Mouse (Mus musculus): ENCODE measurements around the gene Lman2. TPM values are rescaled to one million over a fixed set of nuclear protein-coding genes. Genes with fewer than 3 reads are reported as not detected.

Lman2 gene
- polyA plus RNA-seq, 1 experiment from 2014 or later, result 121 TPM

DNA sequence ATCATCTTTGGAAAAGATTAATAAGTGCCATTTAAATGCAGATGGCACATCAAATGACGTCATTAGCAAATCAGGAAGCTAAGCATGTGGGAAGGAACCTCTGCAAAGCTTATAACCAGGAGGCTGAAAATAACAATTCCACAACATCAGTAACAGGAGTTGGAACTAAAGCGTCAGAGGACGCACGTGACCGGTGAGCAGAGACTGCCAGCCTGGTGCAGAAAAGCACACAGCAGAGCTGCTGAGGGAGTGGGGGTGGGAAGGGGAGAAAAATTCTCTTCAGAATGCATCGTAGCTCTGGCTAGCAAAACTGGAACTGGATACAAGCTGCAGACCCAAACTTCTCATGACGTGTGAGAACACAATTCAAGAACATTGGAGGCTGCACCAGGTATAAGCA is 18.3 kb downstream of the Lman2 start:
- no peak for ATAC-seq
- no peaks in the 10 kb centered on the region for H3K4me1 ChIP-seq (ENCODE audit: control insufficient read depth, insufficient read depth, low read length)
- H3K4me3 ChIP-seq (ENCODE audit: low read length), result no peak overlapping the region
- 82% methylated on average over 7 of the region's 7 CpGs for WGBS
- H3K27ac ChIP-seq (ENCODE audit: low read length), result no peak overlapping the region
- no peak overlapping the region for H3K4me2 ChIP-seq (ENCODE audit: low read depth, low read length)
- H3K36me3 ChIP-seq (ENCODE audit: control insufficient read depth, insufficient read depth, low read length), result peaks cover 34% of the 10 kb centered on the region
- H3K27me3 ChIP-seq (replicated peaks; ENCODE audit: control insufficient read depth, insufficient read depth, low read length), result no peaks in the 10 kb centered on the region
- H3K9ac ChIP-seq (ENCODE audit: low read depth, low read length), result no peak overlapping the region
- no peaks in the 10 kb centered on the region for H3K9me3 ChIP-seq (ENCODE audit: control insufficient read depth, low read length)

DNA sequence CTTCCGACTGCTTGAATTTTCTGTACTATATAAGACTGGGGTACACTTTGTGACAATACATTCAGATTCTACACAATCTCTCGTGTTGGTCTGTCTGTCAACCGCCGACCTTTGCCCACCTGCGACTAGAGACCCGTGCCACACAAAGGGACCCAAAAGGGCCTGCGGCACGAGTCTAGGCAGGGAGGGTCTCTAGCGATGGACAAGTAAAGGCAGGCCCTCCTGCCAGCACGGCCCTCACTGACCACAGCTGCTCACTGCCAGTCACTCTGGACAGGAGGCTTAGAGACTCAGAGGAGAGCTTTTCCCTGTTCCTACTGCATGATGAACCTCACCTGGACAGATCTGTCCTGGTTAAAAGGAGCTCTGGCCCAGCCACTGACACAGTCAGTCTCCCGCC is 20.1 kb downstream of the Lman2 start:
- Histone ChIP-seq H3K4me3 (ENCODE audit: low read length) (no peak overlapping the region), H3K36me3 (ENCODE audit: control insufficient read depth, insufficient read depth, low read length) (peaks cover 19% of the 10 kb centered on the region), H3K27me3 (replicated peaks; ENCODE audit: control insufficient read depth, insufficient read depth, low read length) (no peaks in the 10 kb centered on the region), H3K4me2 (ENCODE audit: low read depth, low read length) (no peak overlapping the region), H3K9me3 (ENCODE audit: control insufficient read depth, low read length) (no peaks in the 10 kb centered on the region), H3K4me1 (ENCODE audit: control insufficient read depth, insufficient read depth, low read length) (no peaks in the 10 kb centered on the region), H3K27ac (ENCODE audit: low read length) (no peak overlapping the region), H3K9ac (ENCODE audit: low read depth, low read length) (no peak overlapping the region)
- WGBS, result 37% methylated on average over 11 of the region's 11 CpGs
- no peak for ATAC-seq

DNA sequence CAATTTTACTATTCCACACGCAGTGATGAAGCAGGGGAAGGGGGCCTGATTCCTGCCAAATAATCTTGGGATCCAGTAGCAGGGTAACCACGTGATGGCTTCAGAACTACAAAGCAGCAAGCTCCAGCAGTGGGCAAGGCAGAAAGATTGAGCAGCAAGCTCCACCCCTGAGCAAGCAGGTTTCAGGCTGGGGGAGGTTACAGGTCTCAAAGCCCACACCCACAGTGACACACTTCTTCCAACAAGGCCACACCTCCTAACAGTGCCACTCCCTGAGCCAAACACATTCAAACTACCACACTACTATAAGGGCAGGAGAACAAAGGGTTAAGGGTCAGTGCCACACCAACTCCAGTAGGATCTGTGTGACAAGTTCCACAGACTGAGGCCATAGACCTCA is 23.3 kb downstream of the Lman2 start:
- no peak overlapping the region for H3K27ac ChIP-seq (ENCODE audit: low read length)
- no peak overlapping the region for H3K4me2 ChIP-seq (ENCODE audit: low read depth, low read length)
- no peaks in the 10 kb centered on the region for H3K27me3 ChIP-seq (replicated peaks; ENCODE audit: control insufficient read depth, insufficient read depth, low read length)
- no peaks in the 10 kb centered on the region for H3K9me3 ChIP-seq (ENCODE audit: control insufficient read depth, low read length)
- H3K9ac ChIP-seq (ENCODE audit: low read depth, low read length), result no peak overlapping the region
- H3K36me3 ChIP-seq (ENCODE audit: control insufficient read depth, insufficient read depth, low read length), result no peaks in the 10 kb centered on the region; the same call in 1 of the 2 replicates
- no peaks in the 10 kb centered on the region for H3K4me1 ChIP-seq (ENCODE audit: control insufficient read depth, insufficient read depth, low read length)
- WGBS, result 42% methylated on average over 2 of the region's 2 CpGs
- peak; percentile 91 for ATAC-seq
- H3K4me3 ChIP-seq (ENCODE audit: low read length), result no peak overlapping the region

DNA sequence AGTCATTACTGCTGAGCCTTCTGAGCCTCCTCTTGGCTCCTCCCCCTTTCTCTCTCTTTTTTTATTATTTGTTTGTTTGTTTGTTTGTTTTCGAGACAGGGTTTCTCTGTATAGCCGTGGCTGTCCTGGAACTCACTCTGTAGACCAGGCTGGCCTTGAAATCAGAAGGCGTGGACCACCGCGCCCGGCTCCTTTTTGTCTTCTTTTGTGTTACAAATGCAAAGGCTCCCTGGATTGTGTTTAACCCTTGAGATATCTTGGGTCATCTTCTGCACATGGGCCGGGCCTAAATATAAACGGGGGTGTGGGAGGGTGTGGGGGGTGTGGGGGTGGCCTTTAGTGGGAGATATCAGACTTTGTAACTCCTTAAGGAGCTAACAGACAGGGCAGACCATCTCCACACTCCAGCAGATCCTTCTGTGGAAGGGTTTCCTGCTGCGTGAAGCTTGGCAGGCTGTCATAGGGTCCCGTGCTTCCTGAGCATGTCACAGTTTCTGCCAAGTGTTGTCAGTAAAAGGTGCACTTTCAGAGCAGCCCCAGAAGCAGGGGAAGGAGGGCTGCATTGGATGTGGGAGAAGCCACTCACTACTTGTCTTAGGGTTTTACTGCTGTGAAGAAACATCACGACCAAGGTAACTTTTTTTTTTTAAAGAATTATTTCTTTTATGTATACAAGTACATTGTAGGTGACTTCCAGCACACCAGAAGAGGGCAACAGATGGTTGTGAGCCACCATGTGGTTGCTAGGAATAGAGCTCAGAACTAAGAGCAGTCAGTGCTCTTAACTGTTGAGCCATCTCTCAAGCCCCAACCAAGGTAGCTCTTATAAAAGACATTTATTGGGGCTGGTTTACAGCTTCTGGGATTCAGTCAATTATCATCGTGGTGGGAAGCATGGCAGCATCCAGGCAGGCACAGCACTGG is 24.2 kb downstream of the Lman2 start:
- Histone ChIP-seq H3K27me3 (replicated peaks; ENCODE audit: control insufficient read depth, insufficient read depth, low read length) (no peaks in the 10 kb centered on the region), H3K9me3 (ENCODE audit: control insufficient read depth, low read length) (no peaks in the 10 kb centered on the region), H3K27ac (ENCODE audit: low read length) (no peak overlapping the region), H3K4me2 (ENCODE audit: low read depth, low read length) (no peak overlapping the region), H3K9ac (ENCODE audit: low read depth, low read length) (no peak overlapping the region), H3K4me1 (ENCODE audit: control insufficient read depth, insufficient read depth, low read length) (no peaks in the 10 kb centered on the region), H3K4me3 (ENCODE audit: low read length) (no peak overlapping the region), H3K36me3 (ENCODE audit: control insufficient read depth, insufficient read depth, low read length) (no peaks in the 10 kb centered on the region)
- no peak for ATAC-seq
- WGBS, result 57% methylated on average over 12 of the region's 12 CpGs

DNA sequence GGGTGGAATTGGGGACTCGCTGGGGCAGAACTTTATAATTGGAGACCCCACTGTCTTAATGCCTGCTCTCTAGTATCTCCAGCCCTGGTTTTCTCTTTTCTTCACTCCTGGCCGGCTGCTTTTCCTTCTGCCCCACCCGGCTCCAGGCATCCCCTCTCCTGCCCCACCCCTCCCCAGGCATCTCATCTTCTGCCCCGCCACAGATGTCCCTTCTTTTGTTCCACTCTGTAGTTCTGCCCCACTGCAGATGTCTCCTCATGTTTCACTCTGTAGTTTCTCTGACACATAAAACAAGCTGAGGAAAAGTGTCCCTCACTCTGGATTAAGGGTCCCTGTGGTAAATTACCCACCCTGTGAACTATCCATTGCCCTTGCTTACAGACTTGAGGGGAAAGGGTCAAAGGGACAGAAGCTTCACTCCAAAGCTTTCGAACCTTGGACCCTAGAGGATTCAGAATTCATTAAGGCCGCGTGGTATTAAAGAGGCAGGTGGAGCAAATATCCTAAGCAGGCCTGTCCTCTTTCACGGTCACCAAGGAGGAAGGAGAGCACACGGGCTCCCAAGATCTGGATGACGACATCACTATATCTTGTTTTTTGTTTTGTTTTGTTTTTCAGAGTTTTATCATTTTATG is 25.1 kb downstream of the Lman2 start:
- no peak for ATAC-seq
- no peaks in the 10 kb centered on the region for H3K27me3 ChIP-seq (replicated peaks; ENCODE audit: control insufficient read depth, insufficient read depth, low read length)
- H3K9me3 ChIP-seq (ENCODE audit: control insufficient read depth, low read length), result no peaks in the 10 kb centered on the region
- no peak overlapping the region for H3K4me2 ChIP-seq (ENCODE audit: low read depth, low read length)
- H3K4me1 ChIP-seq (ENCODE audit: control insufficient read depth, insufficient read depth, low read length), result no peaks in the 10 kb centered on the region
- 71% methylated on average over 10 of the region's 10 CpGs for WGBS
- no peaks in the 10 kb centered on the region for H3K36me3 ChIP-seq (ENCODE audit: control insufficient read depth, insufficient read depth, low read length)
- no peak overlapping the region for H3K4me3 ChIP-seq (ENCODE audit: low read length)
- no peak overlapping the region for H3K27ac ChIP-seq (ENCODE audit: low read length)
- H3K9ac ChIP-seq (ENCODE audit: low read depth, low read length), result no peak overlapping the region

DNA sequence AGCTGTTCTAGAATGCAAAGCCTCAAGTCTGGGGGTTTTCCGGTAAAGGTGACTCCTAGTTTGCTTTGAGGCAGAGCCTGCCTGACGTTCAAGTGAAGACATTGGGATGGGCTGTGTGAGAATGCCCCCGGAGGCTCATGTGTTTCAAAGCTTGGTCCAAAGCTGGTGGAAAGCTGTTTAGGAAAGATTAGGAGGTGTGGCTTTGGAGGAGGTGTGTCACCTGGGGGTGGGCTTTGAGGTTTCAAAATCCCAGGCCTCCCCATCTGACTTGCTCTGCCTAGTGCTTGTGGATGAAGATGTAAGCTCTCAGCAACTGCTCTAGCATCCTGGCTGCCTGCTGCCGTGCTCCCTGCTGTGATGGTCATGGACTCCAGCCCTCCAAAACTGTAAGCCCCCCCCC is 26.9 kb downstream of the Lman2 start:
- WGBS, result 87% methylated on average over 4 of the region's 4 CpGs
- Histone ChIP-seq H3K27ac (ENCODE audit: low read length) (no peak overlapping the region), H3K4me2 (ENCODE audit: low read depth, low read length) (no peak overlapping the region), H3K9me3 (ENCODE audit: control insufficient read depth, low read length) (no peaks in the 10 kb centered on the region), H3K27me3 (replicated peaks; ENCODE audit: control insufficient read depth, insufficient read depth, low read length) (no peaks in the 10 kb centered on the region), H3K4me3 (ENCODE audit: low read length) (no peak overlapping the region), H3K9ac (ENCODE audit: low read depth, low read length) (no peak overlapping the region), H3K4me1 (ENCODE audit: control insufficient read depth, insufficient read depth, low read length) (no peaks in the 10 kb centered on the region), H3K36me3 (ENCODE audit: control insufficient read depth, insufficient read depth, low read length) (no peaks in the 10 kb centered on the region)
- no peak for ATAC-seq

DNA sequence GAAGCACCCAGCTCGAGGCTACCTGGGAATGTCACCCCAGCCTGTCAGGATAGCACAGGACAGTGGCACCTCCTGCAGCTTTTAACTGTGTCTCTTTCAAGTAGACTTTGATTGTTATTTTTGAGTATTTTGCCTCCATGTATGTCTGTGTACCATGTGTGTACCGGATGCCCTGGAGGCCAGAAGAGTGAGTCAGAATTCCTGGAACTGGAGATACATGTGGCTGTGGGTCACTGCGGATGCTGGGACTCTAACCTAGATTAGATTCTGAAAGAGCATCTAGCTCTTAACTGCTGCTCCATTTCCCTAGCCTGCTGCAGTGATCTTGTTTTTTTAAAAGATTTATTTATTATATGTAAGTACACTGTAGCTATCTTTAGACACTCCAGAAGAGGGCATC is 30.3 kb downstream of the Lman2 start:
- Histone ChIP-seq H3K9me3 (ENCODE audit: control insufficient read depth, low read length) (no peaks in the 10 kb centered on the region), H3K36me3 (ENCODE audit: control insufficient read depth, insufficient read depth, low read length) (no peaks in the 10 kb centered on the region), H3K9ac (ENCODE audit: low read depth, low read length) (no peak overlapping the region), H3K4me2 (ENCODE audit: low read depth, low read length) (no peak overlapping the region), H3K27me3 (replicated peaks; ENCODE audit: control insufficient read depth, insufficient read depth, low read length) (no peaks in the 10 kb centered on the region), H3K4me1 (ENCODE audit: control insufficient read depth, insufficient read depth, low read length) (peaks cover 23% of the 10 kb centered on the region), H3K4me3 (ENCODE audit: low read length) (no peak overlapping the region), H3K27ac (ENCODE audit: low read length) (no peak overlapping the region)
- no peak for ATAC-seq
- WGBS, result 85% methylated on average over 3 of the region's 3 CpGs

DNA sequence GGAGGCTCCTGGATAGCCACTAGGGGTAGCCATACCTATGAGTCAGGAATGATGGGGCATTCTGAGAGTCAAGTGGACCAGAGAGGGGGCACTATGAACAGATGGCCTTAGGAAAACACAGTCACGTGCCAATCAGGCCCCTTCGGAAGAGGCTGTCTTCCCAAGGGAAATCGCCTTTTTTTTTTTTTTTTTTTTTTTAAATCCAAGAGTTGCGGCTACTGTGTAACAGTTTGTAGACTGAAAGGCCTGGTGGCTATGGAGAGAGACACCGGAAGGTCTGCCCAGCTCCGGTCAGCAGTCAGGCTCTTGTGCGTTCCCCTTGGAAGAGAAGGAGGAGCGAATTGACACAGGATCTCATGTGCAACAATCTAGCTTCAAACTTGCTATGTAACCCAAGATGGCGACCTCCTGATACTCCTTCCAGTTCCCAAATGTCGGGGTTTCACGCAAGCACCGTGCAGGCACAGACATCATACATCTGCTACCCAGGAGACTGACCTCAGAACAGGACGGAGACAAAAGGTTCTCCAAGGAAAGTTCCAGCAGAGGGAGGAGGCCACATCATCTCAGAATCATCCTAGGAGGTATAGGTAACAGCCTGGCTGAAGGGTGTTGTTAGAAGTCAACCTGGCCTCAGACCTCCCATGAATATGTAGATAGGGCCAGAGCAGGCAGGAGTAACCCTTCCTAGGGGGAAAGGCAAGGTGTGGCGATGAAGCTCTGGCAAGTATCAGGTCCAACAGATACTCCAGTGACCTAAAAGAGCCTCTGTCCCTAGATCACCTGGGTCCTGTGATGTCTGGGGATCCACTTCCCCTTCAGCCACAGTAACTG is 31.8 kb downstream of the Lman2 start:
- Histone ChIP-seq H3K36me3 (ENCODE audit: control insufficient read depth, insufficient read depth, low read length) (peaks cover 5% of the 10 kb centered on the region; the same call in 1 of the 2 replicates), H3K27me3 (replicated peaks; ENCODE audit: control insufficient read depth, insufficient read depth, low read length) (no peaks in the 10 kb centered on the region), H3K4me2 (ENCODE audit: low read depth, low read length) (peak overlapping the region; percentile 96), H3K9me3 (ENCODE audit: control insufficient read depth, low read length) (no peaks in the 10 kb centered on the region), H3K27ac (ENCODE audit: low read length) (peak overlapping the region; percentile 86), H3K4me1 (ENCODE audit: control insufficient read depth, insufficient read depth, low read length) (peaks cover 32% of the 10 kb centered on the region), H3K4me3 (ENCODE audit: low read length) (peak overlapping the region; percentile 88), H3K9ac (ENCODE audit: low read depth, low read length) (peak overlapping the region; percentile 78)
- no peak for ATAC-seq
- 52% methylated on average over 14 of the region's 14 CpGs for WGBS
